Mouse (Mus musculus): ENCODE measurements at regions not wholly inside any gene's neighbourhood (a gene's known extent, or its start where the extent isn't known, plus 50 kb on each side); places are given as distances from the start of the nearest gene placed in this dataset.
A peak's percentile ranks its signal among the peaks of the same experiment; 100 is the strongest.

- DNase-seq, result peak; percentile 62
Measured at GRCm38 (mm10) chr15:64622591-64622990, 194.9 kb upstream of the Gm21798 start.

GRCm38 (mm10) chr15:64626359-64626758 lies 191.1 kb upstream of the Gm21798 start:
- no peak for DNase-seq

GRCm38 (mm10) chr15:64627258-64627657 lies 190.2 kb upstream of the Gm21798 start:
- DNase-seq, result peak; percentile 82
